Mouse (Mus musculus) heart, postnatal 10 days (tissue): ENCODE data around the gene Limch1. TPM values are rescaled to one million over a fixed set of nuclear protein-coding genes. Genes with fewer than 3 reads are reported as not detected.

Source experiments
- DNase-seq, 2 experiments: peaks; one replicate each; pipeline ENCODE4 v3.0.0; 2021
- intact Hi-C: fragments of 180-260 bp; cut with DNase I; formaldehyde crosslinking; loops from one replicate; pipeline ENCODE4 v1.15.1; 2025
- total RNA-seq, 2 experiments: library from RNA; stranded (reverse); gene quantifications; 2 replicates each; pipeline ENCODE4 v1.2.3; 2021

Gene Limch1
- total RNA-seq, 2 experiments from 2014 or later: 149 to 150 TPM

DNA sequence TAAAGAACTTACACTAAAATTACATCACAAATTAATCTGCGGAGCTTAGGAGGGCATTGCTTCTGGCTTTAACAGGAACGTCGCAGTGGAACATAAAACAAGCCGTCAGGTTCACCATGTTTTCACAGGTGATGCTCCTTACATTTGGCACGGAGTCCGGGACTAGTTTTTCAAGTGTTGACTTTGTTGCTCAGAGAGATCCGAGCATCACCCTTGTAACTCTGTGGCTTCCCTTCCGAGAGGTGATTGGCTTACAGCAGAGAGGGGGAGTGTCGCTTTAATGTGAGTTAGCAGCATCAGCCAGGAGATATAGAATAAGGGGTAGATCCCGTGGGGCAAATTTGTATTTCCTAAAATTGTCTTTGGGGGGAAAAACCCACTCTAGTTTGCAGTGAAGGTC lies 212.0 kb downstream of the Limch1 start:
- intact Hi-C loops: no loop called here
- DNase-seq: no peak

- peak in 1 of 2 experiments; percentile 19 for DNase-seq
- intact Hi-C loops: no loop called here
Observed at GRCm38 (mm10) chr5:66958118-66958517, 212.5 kb downstream of the Limch1 start.

GRCm38 (mm10) chr5:66959968-66960367 lies 214.3 kb downstream of the Limch1 start:
- intact Hi-C loops: no loop called here
- no peak for DNase-seq

GRCm38 (mm10) chr5:66965442-66965841 lies 219.8 kb downstream of the Limch1 start:
- DNase-seq: no peak
- intact Hi-C loops: no loop called here

GRCm38 (mm10) chr5:66967147-66967546 lies 221.5 kb downstream of the Limch1 start:
- DNase-seq: no peak
- intact Hi-C loops: no loop called here

- no peak for DNase-seq
- intact Hi-C loops: no loop called here
Observed at GRCm38 (mm10) chr5:66967646-66968045, 222.0 kb downstream of the Limch1 start.

GRCm38 (mm10) chr5:66968059-66968833 lies 222.6 kb downstream of the Limch1 start:
- peak; percentile 60 to 61 for DNase-seq
- intact Hi-C loops: no loop called here

DNA sequence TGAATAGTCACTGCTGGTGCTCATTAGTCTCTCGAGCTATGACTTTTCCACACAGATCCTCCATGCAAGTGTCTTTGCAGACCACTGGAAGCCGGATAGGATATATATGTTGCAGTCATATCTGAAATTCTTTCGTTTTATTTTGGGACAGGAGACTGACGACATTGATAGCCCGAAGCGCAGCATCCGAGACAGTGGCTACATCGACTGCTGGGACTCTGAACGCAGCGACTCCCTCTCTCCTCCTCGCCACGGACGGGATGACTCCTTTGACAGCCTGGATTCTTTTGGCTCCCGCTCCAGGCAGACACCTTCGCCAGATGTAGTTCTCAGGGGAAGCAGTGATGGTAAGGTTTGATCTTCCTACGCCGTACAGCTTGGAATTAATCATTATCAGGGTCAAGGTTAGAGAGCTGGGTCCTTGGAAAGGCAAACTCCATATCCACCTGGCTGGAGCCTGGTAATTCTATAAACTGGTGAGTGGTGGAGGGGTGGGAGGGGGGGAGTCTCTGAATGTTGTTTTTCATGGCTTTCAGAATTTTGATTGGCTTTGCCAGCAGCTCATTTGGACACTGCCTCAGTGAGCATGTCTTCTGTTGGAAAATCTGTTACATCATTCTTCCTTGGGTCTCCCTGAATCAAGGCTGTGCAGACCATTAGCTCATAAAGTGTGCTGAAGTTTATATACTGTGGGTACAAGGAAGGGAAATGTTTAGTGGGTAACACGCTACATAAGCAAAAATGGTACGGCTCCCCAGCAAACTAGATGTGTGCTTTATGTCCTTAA lies 223.5 kb downstream of the Limch1 start:
- no peak for DNase-seq
- intact Hi-C loops: no loop called here

GRCm38 (mm10) chr5:66975621-66976020 lies 230.0 kb downstream of the Limch1 start:
- intact Hi-C loops: no loop called here
- peak; percentile 43 to 48 for DNase-seq

DNA sequence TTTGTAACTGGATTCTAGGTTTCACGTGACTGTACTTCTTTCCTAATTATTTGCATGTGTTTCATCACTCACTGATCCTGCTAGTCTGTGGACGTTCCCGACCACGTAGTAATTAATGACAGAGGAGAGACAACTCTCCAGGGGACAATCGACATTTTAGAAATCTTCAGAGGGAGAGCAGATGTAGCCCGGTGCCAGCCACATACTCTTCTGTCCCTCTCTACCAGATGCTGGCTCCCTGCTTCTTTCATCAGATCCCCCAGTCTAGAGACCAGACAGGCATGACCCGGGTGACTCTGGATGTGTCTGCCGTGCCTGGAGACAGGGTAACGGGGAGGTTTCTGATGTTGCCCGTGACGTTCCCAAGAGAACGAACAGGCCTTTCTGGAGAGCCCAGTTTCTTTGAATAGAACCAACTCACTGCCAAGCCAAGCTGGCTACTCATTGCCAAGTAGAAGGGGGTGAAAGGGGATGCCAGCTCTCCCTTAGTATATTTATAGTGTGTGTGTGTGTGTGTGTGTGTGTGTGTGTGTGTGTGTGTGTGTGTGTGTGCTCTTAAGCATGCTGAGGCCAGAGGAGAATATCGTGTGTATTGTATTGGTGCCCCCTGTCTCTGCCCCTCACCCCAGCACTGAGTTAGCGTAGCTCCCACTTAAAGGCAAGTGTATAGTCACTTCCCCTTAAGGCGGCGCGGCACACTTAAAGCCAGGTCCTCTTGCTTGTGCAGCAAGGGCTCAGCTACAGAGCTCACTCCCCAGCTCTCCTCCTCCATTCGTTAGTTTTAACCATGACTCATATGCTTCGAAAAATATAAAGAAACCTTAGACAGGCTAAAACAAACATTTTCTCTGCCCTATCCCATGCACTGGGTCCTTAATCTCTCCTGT lies 233.9 kb downstream of the Limch1 start:
- peak; percentile 76 to 81 for DNase-seq
- intact Hi-C loops: no loop called here

DNA sequence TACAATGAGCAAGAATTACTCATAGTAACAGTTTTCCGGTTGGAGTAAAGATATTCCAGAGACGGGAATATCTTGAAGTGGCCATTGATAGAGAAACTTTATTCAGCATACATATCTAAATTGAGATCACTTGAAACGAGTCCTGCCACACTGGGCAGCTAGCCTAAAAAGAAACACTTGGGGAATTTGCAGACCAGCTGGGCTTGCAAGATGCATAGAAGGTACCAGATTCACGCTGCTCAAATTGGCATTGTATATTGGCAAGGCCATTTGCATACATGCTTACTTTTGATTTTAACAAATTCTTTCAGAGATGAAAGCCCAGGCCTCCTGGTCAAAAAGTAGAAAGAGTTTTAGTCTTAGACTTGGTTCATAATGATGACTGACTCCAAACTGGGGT lies 235.2 kb downstream of the Limch1 start:
- intact Hi-C loops: no loop called here

GRCm38 (mm10) chr5:66983104-66983503 lies 237.5 kb downstream of the Limch1 start:
- DNase-seq: no peak
- intact Hi-C loops: no loop called here

More for the DNA sequence above, 235.2 kb downstream of the Limch1 start:
- no peak for DNase-seq

DNA sequence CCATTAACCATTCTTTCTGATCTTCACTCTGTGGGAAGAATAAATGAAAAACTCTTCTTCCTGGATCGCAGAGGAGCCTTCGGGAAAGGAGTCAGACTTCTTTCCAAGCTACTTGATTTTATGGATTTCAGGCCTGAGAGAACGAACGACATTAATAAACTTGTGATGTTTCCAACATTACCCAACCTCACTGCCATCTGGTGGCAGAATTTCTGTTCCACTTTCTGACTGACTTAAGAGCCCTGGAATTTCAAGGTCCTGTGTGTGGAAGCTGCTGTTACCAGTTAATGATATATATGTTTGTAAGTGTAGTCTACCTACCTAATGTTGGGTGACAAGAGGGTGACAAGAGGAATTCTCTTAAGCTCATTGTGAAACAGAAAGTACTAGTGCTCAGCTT lies 243.3 kb downstream of the Limch1 start:
- intact Hi-C loops: loop anchor here (1.0 kb wide), 1 partner anchor 278 kb away; no protein-coding TSS in a partner anchor
- DNase-seq: peak; percentile 37 to 45

GRCm38 (mm10) chr5:66989531-66989930 lies 243.9 kb downstream of the Limch1 start:
- intact Hi-C loops: no loop called here
- DNase-seq: no peak

GRCm38 (mm10) chr5:66992401-66992800 lies 246.8 kb downstream of the Limch1 start:
- intact Hi-C loops: no loop called here
- DNase-seq: no peak

- intact Hi-C loops: no loop called here
- DNase-seq: no peak
Observed at GRCm38 (mm10) chr5:66993076-66993475, 247.4 kb downstream of the Limch1 start.

DNA sequence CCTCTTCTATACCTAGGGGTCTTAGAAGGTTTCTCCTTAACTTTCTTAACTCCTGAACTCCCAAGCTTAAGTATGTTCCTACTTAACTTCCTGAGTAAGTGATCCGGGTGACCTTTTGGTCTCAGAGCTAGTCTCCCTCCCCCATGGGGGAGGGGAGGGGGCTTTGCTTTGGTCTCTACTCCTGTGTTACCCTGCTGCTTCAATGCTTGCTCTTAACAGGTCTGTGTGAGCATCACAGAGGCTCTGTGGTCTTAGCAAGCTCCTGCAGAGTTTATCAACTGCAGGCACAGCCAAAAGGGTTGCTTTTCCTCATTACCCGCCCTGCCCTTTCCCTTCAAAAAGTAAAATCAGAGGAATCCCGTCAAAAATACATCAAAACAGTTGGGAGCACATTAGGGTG lies 250.5 kb downstream of the Limch1 start:
- intact Hi-C loops: loop anchor here (2.0 to 5.0 kb wide), 2 partner anchors 285 to 299 kb away; no protein-coding TSS in a partner anchor
- no peak for DNase-seq

GRCm38 (mm10) chr5:66996886-66997599 lies 251.4 kb downstream of the Limch1 start:
- DNase-seq: peak; percentile 85 to 90

DNA sequence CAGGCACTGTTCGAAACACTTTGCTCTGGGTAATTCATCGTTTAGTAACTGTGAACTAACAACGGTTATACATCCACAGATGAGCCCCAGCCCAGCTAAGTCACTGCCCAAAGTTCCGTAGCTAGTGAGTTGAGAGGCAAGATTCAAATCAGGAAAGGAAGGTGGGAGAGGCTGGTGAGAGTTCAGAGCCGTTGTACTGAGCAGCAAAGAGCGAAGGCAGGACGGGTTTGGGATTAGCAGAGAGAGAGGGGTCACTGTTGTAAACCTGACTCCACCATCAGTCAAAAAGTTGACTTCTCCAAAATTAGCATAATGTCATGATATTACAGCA lies 251.9 kb downstream of the Limch1 start:
- intact Hi-C loops: loop anchor here (2.0 to 5.0 kb wide), 2 partner anchors 287 to 300 kb away; no protein-coding TSS in a partner anchor
- no peak for DNase-seq

More at GRCm38 (mm10) chr5:66996886-66997599, 251.4 kb downstream of the Limch1 start:
- intact Hi-C loops: loop anchor here (2.0 to 5.0 kb wide), 2 partner anchors 286 to 300 kb away; no protein-coding TSS in a partner anchor

GRCm38 (mm10) chr5:66998341-66998740 lies 252.7 kb downstream of the Limch1 start:
- intact Hi-C loops: loop anchor here (5.0 kb wide), 1 partner anchor 301 kb away; no protein-coding TSS in a partner anchor

More at GRCm38 (mm10) chr5:66998341-66998740, 252.7 kb downstream of the Limch1 start:
- no peak for DNase-seq
